Mouse (Mus musculus): Measurements from ENCODE around the gene Rabep1. TPM values are rescaled to one million over a fixed set of nuclear protein-coding genes. Genes with fewer than 3 reads are reported as not detected.

Rabep1 gene
- polyA plus RNA-seq, 1 experiment from 2014 or later, result 55.8 TPM

GRCm38 (mm10) chr11:70944935-70945817 is 100.6 kb downstream of the Rabep1 start:
- Histone ChIP-seq H3K27ac (ENCODE audit: low read length) (no peak overlapping the region), H3K27me3 (replicated peaks; ENCODE audit: control insufficient read depth, insufficient read depth, low read length) (no peaks in the 10 kb centered on the region), H3K36me3 (ENCODE audit: control insufficient read depth, insufficient read depth, low read length) (peaks cover 18% of the 10 kb centered on the region), H3K9ac (ENCODE audit: low read depth, low read length) (no peak overlapping the region), H3K4me1 (ENCODE audit: control insufficient read depth, insufficient read depth, low read length) (no peaks in the 10 kb centered on the region), H3K9me3 (ENCODE audit: control insufficient read depth, low read length) (no peaks in the 10 kb centered on the region), H3K4me2 (ENCODE audit: low read depth, low read length) (no peak overlapping the region), H3K4me3 (ENCODE audit: low read length) (no peak overlapping the region)
- ATAC-seq, result no peak
- WGBS, result 90% methylated on average over 4 of the region's 4 CpGs

DNA sequence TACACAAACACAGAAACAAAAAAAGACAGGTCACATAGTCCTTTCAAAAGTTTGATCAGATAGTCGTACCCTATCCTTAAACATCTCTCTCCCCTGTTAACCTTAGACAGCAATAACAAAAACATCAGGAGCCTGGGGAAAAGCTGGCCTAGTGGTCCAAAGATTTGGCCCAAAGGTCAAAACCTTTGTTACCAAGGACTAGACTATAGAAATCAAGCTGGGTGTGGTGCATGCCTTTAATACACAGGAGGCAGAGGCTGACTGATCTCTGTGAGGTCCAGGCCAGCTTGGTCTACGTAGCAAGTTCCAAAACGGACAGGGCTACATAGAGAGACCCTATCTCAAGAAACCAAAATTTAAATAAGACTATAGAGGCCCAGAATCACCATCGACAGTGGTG is 110.1 kb downstream of the Rabep1 start:
- Histone ChIP-seq H3K9me3 (ENCODE audit: control insufficient read depth, low read length) (no peaks in the 10 kb centered on the region), H3K27ac (ENCODE audit: low read length) (no peak overlapping the region), H3K4me3 (ENCODE audit: low read length) (no peak overlapping the region), H3K36me3 (ENCODE audit: control insufficient read depth, insufficient read depth, low read length) (peaks cover 16% of the 10 kb centered on the region; the same call in 1 of the 2 replicates), H3K4me2 (ENCODE audit: low read depth, low read length) (no peak overlapping the region), H3K4me1 (ENCODE audit: control insufficient read depth, insufficient read depth, low read length) (no peaks in the 10 kb centered on the region), H3K27me3 (replicated peaks; ENCODE audit: control insufficient read depth, insufficient read depth, low read length) (no peaks in the 10 kb centered on the region), H3K9ac (ENCODE audit: low read depth, low read length) (no peak overlapping the region)
- WGBS, result 94% methylated on average over 4 of the region's 4 CpGs
- ATAC-seq, result no peak

DNA sequence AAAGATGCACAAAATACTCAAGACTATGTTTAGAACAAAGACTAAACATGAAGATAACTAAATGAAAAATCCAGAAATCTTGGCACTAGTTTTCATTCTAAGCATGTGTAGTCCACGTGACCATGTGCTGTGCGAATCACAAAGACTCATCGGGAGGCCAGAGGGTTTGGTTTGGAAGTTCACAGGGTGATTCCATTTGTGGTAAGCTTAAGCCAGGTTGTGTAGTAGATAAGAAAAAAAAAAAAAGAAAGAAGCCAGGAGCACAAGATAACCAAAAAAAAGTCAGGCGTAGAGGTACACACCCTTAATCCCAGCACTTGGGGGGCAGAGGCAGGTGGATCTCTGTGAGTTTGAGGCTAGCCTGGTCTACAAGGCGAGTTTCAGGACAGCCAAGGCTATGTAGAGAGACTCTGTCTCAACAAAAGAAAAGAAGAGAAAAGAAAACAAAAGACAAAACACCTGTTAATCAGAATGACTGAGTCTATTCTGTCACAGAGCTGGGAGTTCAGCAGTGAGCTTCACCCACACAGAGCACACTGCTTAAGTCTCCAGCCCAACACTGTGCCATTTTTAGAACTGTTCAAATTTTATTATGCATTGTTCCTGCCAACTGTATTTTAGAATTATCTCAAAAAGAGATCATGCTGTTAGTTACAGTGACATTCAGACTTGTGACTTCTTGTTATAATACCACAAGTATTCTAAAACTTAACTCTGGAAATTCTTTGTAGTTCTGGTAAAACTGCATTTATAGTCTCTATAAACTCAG is 116.4 kb downstream of the Rabep1 start:
- H3K27ac ChIP-seq (ENCODE audit: low read length), result no peak overlapping the region
- H3K36me3 ChIP-seq (ENCODE audit: control insufficient read depth, insufficient read depth, low read length), result peaks cover 25% of the 10 kb centered on the region
- 94% methylated on average over 5 of the region's 5 CpGs for WGBS
- H3K9ac ChIP-seq (ENCODE audit: low read depth, low read length), result no peak overlapping the region
- H3K27me3 ChIP-seq (replicated peaks; ENCODE audit: control insufficient read depth, insufficient read depth, low read length), result no peaks in the 10 kb centered on the region
- H3K4me2 ChIP-seq (ENCODE audit: low read depth, low read length), result no peak overlapping the region
- ATAC-seq, result no peak
- H3K9me3 ChIP-seq (ENCODE audit: control insufficient read depth, low read length), result no peaks in the 10 kb centered on the region
- H3K4me1 ChIP-seq (ENCODE audit: control insufficient read depth, insufficient read depth, low read length), result no peaks in the 10 kb centered on the region
- H3K4me3 ChIP-seq (ENCODE audit: low read length), result no peak overlapping the region

DNA sequence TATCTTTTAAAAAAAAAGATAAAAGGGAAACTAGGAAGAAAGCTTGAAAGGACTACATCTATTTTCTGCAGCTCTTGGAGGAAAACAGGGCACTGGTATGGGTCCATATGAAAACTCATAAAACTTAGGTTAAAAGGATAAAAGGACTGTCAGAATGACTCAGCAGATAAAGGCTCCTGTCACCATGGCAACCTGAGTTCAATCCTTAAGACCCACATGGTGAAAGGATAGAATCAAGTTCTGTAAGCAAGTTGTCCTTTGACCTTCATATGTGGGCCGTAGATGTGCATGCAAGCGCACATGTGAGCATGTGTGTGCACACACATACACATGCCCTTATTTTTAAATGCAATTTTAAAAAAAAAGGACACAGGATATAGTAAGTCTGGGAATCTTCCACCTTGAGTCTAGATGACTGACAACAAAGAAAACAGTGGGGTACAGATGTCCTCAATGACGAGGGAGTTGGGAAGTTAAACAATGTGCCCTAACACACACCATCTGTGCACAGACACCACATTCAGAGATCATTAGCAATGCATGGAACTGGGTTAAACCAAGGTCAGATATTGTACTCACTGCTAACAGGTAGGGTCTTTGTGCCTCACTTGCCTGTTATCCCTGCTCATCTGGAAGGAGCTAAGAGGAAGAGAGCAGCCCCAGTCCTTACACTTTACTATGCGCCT is 119.8 kb downstream of the Rabep1 start:
- H3K36me3 ChIP-seq (ENCODE audit: control insufficient read depth, insufficient read depth, low read length), result peaks cover 20% of the 10 kb centered on the region
- no peak overlapping the region for H3K9ac ChIP-seq (ENCODE audit: low read depth, low read length)
- no peak overlapping the region for H3K27ac ChIP-seq (ENCODE audit: low read length)
- H3K4me1 ChIP-seq (ENCODE audit: control insufficient read depth, insufficient read depth, low read length), result peaks cover 4% of the 10 kb centered on the region
- ATAC-seq, result no peak
- no peak overlapping the region for H3K4me3 ChIP-seq (ENCODE audit: low read length)
- H3K4me2 ChIP-seq (ENCODE audit: low read depth, low read length), result no peak overlapping the region
- H3K27me3 ChIP-seq (replicated peaks; ENCODE audit: control insufficient read depth, insufficient read depth, low read length), result no peaks in the 10 kb centered on the region
- no peaks in the 10 kb centered on the region for H3K9me3 ChIP-seq (ENCODE audit: control insufficient read depth, low read length)
- 78% methylated on average over 4 of the region's 4 CpGs for WGBS

- peak overlapping the region; percentile 89 for H3K27ac ChIP-seq (ENCODE audit: low read length)
- H3K9ac ChIP-seq (ENCODE audit: low read depth, low read length), result peak overlapping the region; percentile 95
- H3K27me3 ChIP-seq (replicated peaks; ENCODE audit: control insufficient read depth, insufficient read depth, low read length), result no peaks in the 10 kb centered on the region
- WGBS, result under 1% methylated on average over 25 of the region's 25 CpGs
- H3K36me3 ChIP-seq (ENCODE audit: control insufficient read depth, insufficient read depth, low read length), result peaks cover 9% of the 10 kb centered on the region; the same call in 1 of the 2 replicates
- peak; percentile 28 for ATAC-seq
- H3K4me1 ChIP-seq (ENCODE audit: control insufficient read depth, insufficient read depth, low read length), result peaks cover 4% of the 10 kb centered on the region
- peak overlapping the region; percentile 84 for H3K4me2 ChIP-seq (ENCODE audit: low read depth, low read length)
- H3K4me3 ChIP-seq (ENCODE audit: low read length), result peak overlapping the region; percentile 92
- no peaks in the 10 kb centered on the region for H3K9me3 ChIP-seq (ENCODE audit: control insufficient read depth, low read length)
Measured at GRCm38 (mm10) chr11:70969271-70969794, 124.8 kb downstream of the Rabep1 start.

- H3K4me2 ChIP-seq (ENCODE audit: low read depth, low read length), result peak within 1 kb of the TSS; percentile 91
- H3K4me3 ChIP-seq (ENCODE audit: low read length), result peak within 1 kb of the TSS; percentile 92
- H3K9me3 ChIP-seq (ENCODE audit: control insufficient read depth, low read length), result no peaks in the 10 kb centered on the region
- peak; percentile 98 for ATAC-seq
- H3K36me3 ChIP-seq (ENCODE audit: control insufficient read depth, insufficient read depth, low read length), result 0 out of 2 replicates have a peak, but pooled peaks cover 4% of the 10 kb centered on the region
- H3K4me1 ChIP-seq (ENCODE audit: control insufficient read depth, insufficient read depth, low read length), result peaks cover 4% of the 10 kb centered on the region
- H3K27me3 ChIP-seq (replicated peaks; ENCODE audit: control insufficient read depth, insufficient read depth, low read length), result no peaks in the 10 kb centered on the region
- H3K27ac ChIP-seq (ENCODE audit: low read length), result peak within 1 kb of the TSS; percentile 94
- under 1% methylated on average over 43 of the region's 43 CpGs for whole genome bisulfite sequencing
- peak within 1 kb of the TSS; percentile 95 for H3K9ac ChIP-seq (ENCODE audit: low read depth, low read length)
Measured at GRCm38 (mm10) chr11:70969821-70970559, 125.4 kb downstream of the Rabep1 start, which contains the start of the genes Nup88 and Rpain. Gene Nup88 (minus strand): TSS chr11:70969973. Gene Rpain (plus strand): TSS chr11:70970213.

GRCm38 (mm10) chr11:70970560-70971540 is 126.3 kb downstream of the Rabep1 start:
- Histone ChIP-seq H3K9ac (ENCODE audit: low read depth, low read length) (peak overlapping the region; percentile 74), H3K4me3 (ENCODE audit: low read length) (peak overlapping the region; percentile 92), H3K9me3 (ENCODE audit: control insufficient read depth, low read length) (no peaks in the 10 kb centered on the region), H3K27ac (ENCODE audit: low read length) (peak overlapping the region; percentile 94), H3K4me2 (ENCODE audit: low read depth, low read length) (peak overlapping the region; percentile 91), H3K36me3 (ENCODE audit: control insufficient read depth, insufficient read depth, low read length) (no peaks in the 10 kb centered on the region), H3K4me1 (ENCODE audit: control insufficient read depth, insufficient read depth, low read length) (peaks cover 4% of the 10 kb centered on the region), H3K27me3 (replicated peaks; ENCODE audit: control insufficient read depth, insufficient read depth, low read length) (no peaks in the 10 kb centered on the region)
- WGBS, result 17% methylated on average over 24 of the region's 24 CpGs
- peak; percentile 41 for ATAC-seq

GRCm38 (mm10) chr11:70972586-70972985 is 128.0 kb downstream of the Rabep1 start:
- no peaks in the 10 kb centered on the region for H3K9me3 ChIP-seq (ENCODE audit: control insufficient read depth, low read length)
- H3K27me3 ChIP-seq (replicated peaks; ENCODE audit: control insufficient read depth, insufficient read depth, low read length), result no peaks in the 10 kb centered on the region
- H3K9ac ChIP-seq (ENCODE audit: low read depth, low read length), result no peak overlapping the region
- no peak for ATAC-seq
- H3K36me3 ChIP-seq (ENCODE audit: control insufficient read depth, insufficient read depth, low read length), result peaks cover 9% of the 10 kb centered on the region
- no peak overlapping the region for H3K4me3 ChIP-seq (ENCODE audit: low read length)
- no peak overlapping the region for H3K4me2 ChIP-seq (ENCODE audit: low read depth, low read length)
- peaks cover 4% of the 10 kb centered on the region for H3K4me1 ChIP-seq (ENCODE audit: control insufficient read depth, insufficient read depth, low read length)
- H3K27ac ChIP-seq (ENCODE audit: low read length), result no peak overlapping the region
- WGBS, result 73% methylated on average over 1 of the region's 1 CpGs

All from intestine, embryonic 16.5 days (tissue).